Mouse (Mus musculus) liver, embryonic 14.5 days (tissue): Measurements from ENCODE around the gene Ephb1. TPM values are rescaled to one million over a fixed set of nuclear protein-coding genes. Genes with fewer than 3 reads are reported as not detected.

Experiments
- ATAC-seq: fragments of 200-750 bp; cut with Nextera tagmentation; 2 replicates; pipeline ENCODE4 v1.8.0; 2017; ENCODE audit warnings: moderate number of reproducible peaks, mild to moderate bottlenecking, moderate library complexity; ENCODE audit not compliant: insufficient read depth
- DNase-seq, 3 experiments: peaks; one replicate each; pipeline ENCODE4 v3.0.0-alpha.2; 2012 to 2013; ENCODE audit warnings: low read depth in 3 of 3, low spot score in 3 of 3
- H3K27ac ChIP-seq: fragments of 300-500 bp; sonication (generic); 2 replicates; pipeline ENCODE4 v1.5.1; 2014; ENCODE audit warnings: moderate library complexity, mild to moderate bottlenecking, control low read depth, inconsistent platforms
- H3K27me3 ChIP-seq: fragments of 300-500 bp; sonication (generic); 2 replicates; pipeline ENCODE4 v1.6.1; 2014; ENCODE audit warnings: mild to moderate bottlenecking, low read length, moderate library complexity; ENCODE audit not compliant: control insufficient read depth, insufficient read depth
- H3K36me3 ChIP-seq: fragments of 300-500 bp; sonication (generic); replicated peaks from 2 replicates; pipeline ENCODE4 v1.6.1; 2014; ENCODE audit warnings: low read depth; ENCODE audit not compliant: control insufficient read depth, insufficient read depth
- H3K4me1 ChIP-seq, 2 experiments: fragments of 200-500 bp in 1 of 2; fragments of 300-500 bp in 1 of 2; sonication (generic) in 1 of 2; replicated peaks; 2 replicates each; pipeline ENCODE4 v1.6.1; 2012 to 2014; ENCODE audit warnings: antibody characterized with exemption in 1 of 2, inconsistent platforms in 1 of 2, low read length in 1 of 2; ENCODE audit not compliant: control insufficient read depth in 2 of 2, insufficient read depth in 2 of 2
- H3K4me2 ChIP-seq: fragments of 300-500 bp; sonication (generic); 2 replicates; pipeline ENCODE4 v1.6.1; 2014; ENCODE audit warnings: low read depth, mild to moderate bottlenecking, control low read depth, moderate library complexity
- H3K4me3 ChIP-seq, 2 experiments: fragments of 200-500 bp in 1 of 2; fragments of 300-500 bp in 1 of 2; sonication (generic) in 1 of 2; 2 replicates each; pipeline ENCODE4 v1.5.1; 2012 to 2014; ENCODE audit warnings: low read depth in 2 of 2, low read length in 2 of 2, mild to moderate bottlenecking in 2 of 2, control low read depth in 1 of 2, inconsistent platforms in 1 of 2, moderate library complexity in 1 of 2; ENCODE audit not compliant: insufficient read depth in 1 of 2
- H3K9ac ChIP-seq: fragments of 300-500 bp; sonication (generic); replicated peaks from 2 replicates; pipeline ENCODE4 v1.6.1; 2014; ENCODE audit warnings: mild to moderate bottlenecking, control low read depth, moderate library complexity
- H3K9me3 ChIP-seq: fragments of 300-500 bp; sonication (generic); 2 replicates; pipeline ENCODE4 v1.6.1; 2016; ENCODE audit warnings: low read length, mixed read lengths; ENCODE audit not compliant: control insufficient read depth
- CTCF ChIP-seq: IDR thresholded peaks from 2 replicates; pipeline ENCODE4 v1.5.1; 2016; ENCODE audit warnings: antibody characterized with exemption, low read depth, control low read depth
- EP300 ChIP-seq: IDR thresholded peaks from 2 replicates; pipeline ENCODE4 v1.6.1; 2016; ENCODE audit warnings: antibody characterized with exemption, low read depth
- WGBS: fragments of 180-500 bp; shearing (Covaris S2); extraction: QIAGEN DNeasy Blood & Tissue Kit; methylation state at CpG from one replicate; pipeline ENCODE4 v1.1.7; 2014; ENCODE audit not compliant: insufficient replicate concordance; 5-methylcytosine and 5-hydroxymethylcytosine counted together
- polyA plus RNA-seq, 2 experiments: library from polyadenylated mRNA; depleted of rRNA in 1 of 2; stranded (reverse) in 1 of 2; unstranded in 1 of 2; fragments of >200 nt; fragmentation: Nextera tagmentation in 1 of 2; extraction: Ambion mirVana in 1 of 2; gene quantifications; 2 replicates each; pipeline versions ENCODE4 v1.2.1 to v1.2.3; 2012 to 2014

Gene Ephb1
- polyA plus RNA-seq, 2 experiments = 0.25 to 0.29 TPM

DNA sequence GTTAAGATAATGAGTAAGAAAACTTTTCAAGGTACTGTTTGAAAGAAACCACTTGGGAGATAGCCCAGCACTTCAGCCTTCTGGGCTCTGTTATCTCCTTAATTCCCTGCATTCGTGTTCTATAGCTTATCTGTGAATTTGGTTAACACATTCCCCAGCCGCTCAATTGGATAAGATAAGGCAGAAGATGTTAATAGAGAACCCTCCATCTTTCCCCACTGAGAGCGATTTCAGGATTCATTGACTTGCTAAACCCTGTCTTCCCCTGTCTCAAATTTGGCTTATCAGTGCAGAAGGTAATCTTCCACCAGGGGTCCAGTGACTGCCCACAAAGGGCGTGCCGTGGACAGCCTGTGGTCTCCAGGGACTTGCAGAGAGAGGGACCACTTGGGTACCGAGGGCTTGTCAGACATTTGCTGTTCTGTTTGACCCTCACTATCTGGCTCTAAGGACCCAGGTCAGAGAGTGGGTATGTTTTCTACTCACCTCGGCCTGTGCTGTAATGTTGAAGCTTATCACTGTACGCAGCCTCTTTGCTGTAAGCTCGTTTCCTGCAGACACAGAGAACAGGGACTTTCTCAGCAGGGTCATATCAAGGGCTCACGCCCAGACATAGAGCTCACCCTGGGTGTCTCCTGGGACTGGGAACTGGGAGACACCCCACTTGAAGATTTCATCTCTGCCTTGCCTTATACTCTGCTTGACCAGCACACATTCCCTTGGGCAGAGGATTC is 358.9 kb downstream of the Ephb1 start:
- H3K27ac ChIP-seq = peak overlapping the region; percentile 92
- H3K36me3 ChIP-seq = no peaks in the 10 kb centered on the region
- ATAC-seq (peak; percentile 95), DNase-seq (peak; percentile 72 to 81 (median 79))
- H3K9ac ChIP-seq = peak overlapping the region; percentile 47
- peaks cover 53 to 64% of the 10 kb centered on the region in 2 experiments for H3K4me1 ChIP-seq
- no peaks in the 10 kb centered on the region for H3K27me3 ChIP-seq
- WGBS = 3% methylated on average over 10 of the region's 10 CpGs
- peak overlapping the region; percentile 71 for H3K4me2 ChIP-seq
- TF ChIP-seq EP300 (peak; percentile 96), CTCF (peak; percentile 29; the same call in 1 of the 2 replicates)
- no peaks in the 10 kb centered on the region for H3K9me3 ChIP-seq
- peak overlapping the region; percentile 35 to 41; a peak in 3 of 4 replicates for H3K4me3 ChIP-seq

DNA sequence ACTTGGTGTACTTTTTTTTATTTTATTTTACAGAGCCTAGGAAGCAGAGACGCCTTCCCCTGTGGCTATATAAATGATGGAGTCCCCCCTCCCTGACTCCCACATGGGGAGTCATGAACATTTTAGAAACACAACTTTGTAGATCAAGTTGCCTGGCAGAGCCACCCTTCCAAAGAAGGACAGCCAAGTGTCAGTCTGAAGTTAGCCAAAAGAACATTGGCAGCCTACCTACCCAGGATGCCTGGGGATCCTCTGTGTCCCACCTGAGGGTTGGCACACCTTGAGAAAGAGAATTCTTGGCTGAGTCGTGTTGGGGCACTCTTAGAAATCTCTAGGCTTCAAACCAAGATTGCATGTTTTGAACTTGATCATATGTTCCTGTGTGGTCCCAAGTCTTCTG is 360.4 kb downstream of the Ephb1 start:
- H3K27me3 ChIP-seq = no peaks in the 10 kb centered on the region
- no peak overlapping the region for H3K4me3 ChIP-seq
- TF ChIP-seq CTCF (no peak), EP300 (no peak)
- peaks cover 68 to 79% of the 10 kb centered on the region in 2 experiments for H3K4me1 ChIP-seq
- no peaks in the 10 kb centered on the region for H3K9me3 ChIP-seq
- WGBS = 71% methylated on average over 2 of the region's 2 CpGs
- ATAC-seq (no peak), DNase-seq (no peak)
- no peak overlapping the region for H3K9ac ChIP-seq
- H3K4me2 ChIP-seq = peak overlapping the region; percentile 11; the same call in 1 of the 2 replicates
- no peaks in the 10 kb centered on the region for H3K36me3 ChIP-seq
- no peak overlapping the region; the same call in 1 of the 2 replicates for H3K27ac ChIP-seq

DNA sequence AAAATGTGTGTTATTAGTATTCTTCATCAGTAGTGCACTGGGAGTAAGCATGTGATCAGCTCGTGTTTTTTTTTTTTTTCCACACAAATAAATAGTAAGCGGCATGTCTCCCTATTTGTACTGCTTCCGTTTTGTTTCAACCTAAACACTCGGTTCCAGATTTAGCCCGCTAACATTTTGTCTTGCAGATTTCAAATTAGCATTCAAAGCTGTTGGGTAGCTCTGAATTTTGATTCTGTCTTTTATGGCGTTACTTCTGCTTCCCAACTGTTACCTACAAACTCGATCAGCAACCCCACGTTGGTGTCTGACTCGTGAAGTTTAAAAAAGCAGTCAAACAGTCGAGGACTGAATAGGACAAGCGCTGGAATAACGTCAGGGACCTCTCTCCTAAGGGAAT is 363.7 kb downstream of the Ephb1 start:
- no peaks in the 10 kb centered on the region for H3K9me3 ChIP-seq
- H3K9ac ChIP-seq = no peak overlapping the region
- 71% methylated on average over 12 of the region's 12 CpGs for WGBS
- TF ChIP-seq CTCF = no peak
- no peak for TF ChIP-seq EP300
- no peak overlapping the region; the same call in 1 of the 2 replicates for H3K4me2 ChIP-seq
- no peak overlapping the region for H3K4me3 ChIP-seq
- H3K36me3 ChIP-seq = no peaks in the 10 kb centered on the region
- ATAC-seq (no peak), DNase-seq (no peak)
- no peaks in the 10 kb centered on the region for H3K27me3 ChIP-seq
- no peak overlapping the region for H3K27ac ChIP-seq
- peaks cover 78 to 81% of the 10 kb centered on the region in 2 experiments for H3K4me1 ChIP-seq

DNA sequence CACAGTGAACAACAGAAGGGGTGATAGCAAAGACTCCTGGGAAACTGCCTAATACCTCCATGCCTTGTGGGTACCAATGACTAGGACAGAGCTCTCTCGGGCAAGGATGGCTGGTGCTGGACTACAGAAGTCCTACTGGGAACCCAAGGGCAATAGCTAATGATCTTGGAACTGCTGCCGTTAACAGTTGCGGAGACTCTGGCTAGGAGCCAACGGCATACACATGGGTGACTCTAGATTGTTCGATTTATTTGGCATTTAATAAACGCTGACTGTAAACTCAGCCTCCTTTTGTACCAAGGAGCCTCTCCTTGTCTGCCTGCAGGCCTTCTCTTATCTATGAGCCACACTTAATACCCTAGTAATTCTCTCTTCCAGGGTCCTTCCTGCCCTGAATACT is 364.5 kb downstream of the Ephb1 start:
- H3K9me3 ChIP-seq = no peaks in the 10 kb centered on the region
- no peak for DNase-seq
- H3K9ac ChIP-seq = peak overlapping the region; percentile 9; the same call in 1 of the 2 replicates
- no peak overlapping the region; the same call in 1 of the 2 replicates for H3K27ac ChIP-seq
- H3K36me3 ChIP-seq = no peaks in the 10 kb centered on the region
- peaks cover 70 to 76% of the 10 kb centered on the region in 2 experiments for H3K4me1 ChIP-seq
- no peaks in the 10 kb centered on the region for H3K27me3 ChIP-seq
- WGBS = 62% methylated on average over 6 of the region's 6 CpGs
- TF ChIP-seq CTCF = no peak
- no peak for TF ChIP-seq EP300
- peak; percentile 32; the same call in 1 of the 2 replicates for ATAC-seq
- H3K4me2 ChIP-seq = peak overlapping the region; percentile 50
- no peak overlapping the region for H3K4me3 ChIP-seq

DNA sequence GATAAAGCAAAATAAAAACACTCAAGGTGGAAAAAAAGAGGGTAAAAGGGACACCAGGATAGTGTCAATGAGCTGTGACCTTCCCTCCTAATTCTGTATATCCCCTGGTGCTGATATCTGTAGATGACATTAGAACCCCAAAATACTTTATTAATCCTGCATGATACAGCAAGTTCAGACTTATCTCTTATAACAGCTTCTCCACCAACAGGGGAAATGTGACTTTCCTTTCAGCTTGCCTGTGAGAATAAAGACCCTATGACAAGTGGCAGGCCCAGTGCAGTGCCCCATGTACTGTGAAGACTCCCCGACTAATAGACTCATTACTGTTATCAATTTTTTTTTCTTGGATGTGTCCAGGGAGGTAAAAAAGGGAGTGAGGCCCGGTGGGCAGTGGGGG is 367.6 kb downstream of the Ephb1 start:
- DNase-seq (peak in 2 of 3 experiments; percentile 31 to 34), ATAC-seq (peak; percentile 62)
- Histone ChIP-seq H3K36me3 (no peaks in the 10 kb centered on the region), H3K27ac (peak overlapping the region; percentile 10), H3K9me3 (no peaks in the 10 kb centered on the region), H3K4me2 (no peak overlapping the region), H3K4me1 (peaks cover 48% of the 10 kb centered on the region in 2 experiments), H3K9ac (no peak overlapping the region; the same call in 1 of the 2 replicates), H3K4me3 (no peak overlapping the region), H3K27me3 (no peaks in the 10 kb centered on the region)
- WGBS = 33% methylated on average over 2 of the region's 2 CpGs
- TF ChIP-seq CTCF (no peak), EP300 (peak; percentile 69)
